Mouse (Mus musculus): ENCODE results near the gene Ctnnal1. TPM values are rescaled to one million over a fixed set of nuclear protein-coding genes. Genes with fewer than 3 reads are reported as not detected.

Ctnnal1 gene
- total RNA-seq, 1 experiment from 2014 or later: 5.0 TPM

- no peak for ATAC-seq (ENCODE audit: extremely low read depth, insufficient number of reproducible peaks, low FRiP score, poor library complexity, severe bottlenecking)
These were observed 44.9 kb downstream of the Ctnnal1 start for GRCm38 (mm10) chr4:56820017-56820550.

- no peak for ATAC-seq (ENCODE audit: extremely low read depth, insufficient number of reproducible peaks, low FRiP score, poor library complexity, severe bottlenecking)
These were observed 49.9 kb downstream of the Ctnnal1 start for GRCm38 (mm10) chr4:56815131-56815530.

GRCm38 (mm10) chr4:56812096-56812495 lies 52.9 kb downstream of the Ctnnal1 start:
- no peak for ATAC-seq (ENCODE audit: extremely low read depth, insufficient number of reproducible peaks, low FRiP score, poor library complexity, severe bottlenecking)

- no peak for ATAC-seq (ENCODE audit: extremely low read depth, insufficient number of reproducible peaks, low FRiP score, poor library complexity, severe bottlenecking)
These were observed 53.3 kb downstream of the Ctnnal1 start for GRCm38 (mm10) chr4:56811642-56812041.

- ATAC-seq (ENCODE audit: extremely low read depth, insufficient number of reproducible peaks, low FRiP score, poor library complexity, severe bottlenecking): no peak
These were observed 55.9 kb downstream of the Ctnnal1 start for GRCm38 (mm10) chr4:56809050-56809449.

- no peak for ATAC-seq (ENCODE audit: extremely low read depth, insufficient number of reproducible peaks, low FRiP score, poor library complexity, severe bottlenecking)
These were observed 62.3 kb downstream of the Ctnnal1 start for GRCm38 (mm10) chr4:56802669-56803150.

GRCm38 (mm10) chr4:56801907-56802668 lies 62.9 kb downstream of the Ctnnal1 start, which contains the start of the genes Elp1 and Fam206a:
TSS of gene Elp1 (minus strand) at chr4:56802331.
TSS of gene Fam206a (plus strand) at chr4:56802345.
- ATAC-seq (ENCODE audit: extremely low read depth, insufficient number of reproducible peaks, low FRiP score, poor library complexity, severe bottlenecking): peak; percentile 89

GRCm38 (mm10) chr4:56791373-56791772 lies 73.6 kb downstream of the Ctnnal1 start:
- ATAC-seq (ENCODE audit: extremely low read depth, insufficient number of reproducible peaks, low FRiP score, poor library complexity, severe bottlenecking): 0 out of 2 replicates have a peak, but pooled peaks have one; percentile 16

- no peak for ATAC-seq (ENCODE audit: extremely low read depth, insufficient number of reproducible peaks, low FRiP score, poor library complexity, severe bottlenecking)
These were observed 93.9 kb downstream of the Ctnnal1 start for GRCm38 (mm10) chr4:56771065-56771464.

- ATAC-seq (ENCODE audit: extremely low read depth, insufficient number of reproducible peaks, low FRiP score, poor library complexity, severe bottlenecking): no peak
These were observed 96.1 kb downstream of the Ctnnal1 start for GRCm38 (mm10) chr4:56768913-56769312.

- no peak for ATAC-seq (ENCODE audit: extremely low read depth, insufficient number of reproducible peaks, low FRiP score, poor library complexity, severe bottlenecking)
These were observed 97.1 kb downstream of the Ctnnal1 start for GRCm38 (mm10) chr4:56767861-56768284.

Other genes starting within 250 kb of the Ctnnal1 start
- not detected in 2 replicates for gene Gm26657, start 125.1 kb downstream of the Ctnnal1 start, total RNA-seq (2017)
- 2.4 and 2.6 TPM in 2 replicates for gene Actl7b, start 123.7 kb downstream of the Ctnnal1 start, total RNA-seq (2017)
- gene Actl7a, start 121.8 kb downstream of the Ctnnal1 start, total RNA-seq (2017): not detected in 2 replicates
- gene Elp1, start 62.9 kb downstream of the Ctnnal1 start, total RNA-seq (2017): 99.6 and 106 TPM in 2 replicates
- 5.2 and 6.5 TPM in 2 replicates for gene Fam206a, start 62.8 kb downstream of the Ctnnal1 start, total RNA-seq (2017)
- gene Tmem245, start 82.2 kb upstream of the Ctnnal1 start, total RNA-seq (2017): 16.8 and 19.0 TPM in 2 replicates
- gene Frrs1l, start 125.2 kb upstream of the Ctnnal1 start, total RNA-seq (2017): 0.12 TPM in 1 of 2 replicates, not detected in the other

Measured in neutrophil, adult 5-6 weeks (primary cell).